Mouse (Mus musculus): Measurements from ENCODE around the gene Fndc3b.

The Fndc3b gene

GRCm38 (mm10) chr3:27377935-27378334 is 333.2 kb downstream of the Fndc3b start:
- DNase-seq = no peak

DNA sequence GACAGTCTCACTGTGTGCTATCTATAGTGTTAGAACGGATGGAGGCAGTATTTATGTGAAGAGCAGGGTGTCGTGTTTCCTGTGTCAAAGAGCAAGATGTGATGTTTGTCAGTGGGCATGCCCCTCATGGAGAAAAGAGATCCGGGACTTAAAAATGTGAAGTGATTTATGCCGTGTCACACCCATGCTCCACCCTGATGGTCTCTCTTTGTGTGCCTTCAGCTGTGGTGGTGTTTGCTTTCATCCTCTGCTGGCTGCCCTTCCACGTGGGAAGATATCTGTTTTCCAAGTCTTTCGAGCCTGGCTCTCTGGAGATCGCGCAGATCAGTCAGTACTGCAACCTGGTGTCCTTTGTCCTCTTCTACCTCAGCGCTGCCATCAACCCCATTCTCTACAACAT is 336.7 kb downstream of the Fndc3b start:
- no peak for DNase-seq

- DNase-seq = no peak
These were observed 339.1 kb downstream of the Fndc3b start for GRCm38 (mm10) chr3:27371725-27372650.

GRCm38 (mm10) chr3:27371276-27371621 is 339.9 kb downstream of the Fndc3b start, which contains the start of gene Ghsr:
Gene Ghsr, plus strand, starts transcription at chr3:27371351.
- no peak for DNase-seq

- DNase-seq = no peak
These were observed 340.4 kb downstream of the Fndc3b start for GRCm38 (mm10) chr3:27370582-27371275.

DNA sequence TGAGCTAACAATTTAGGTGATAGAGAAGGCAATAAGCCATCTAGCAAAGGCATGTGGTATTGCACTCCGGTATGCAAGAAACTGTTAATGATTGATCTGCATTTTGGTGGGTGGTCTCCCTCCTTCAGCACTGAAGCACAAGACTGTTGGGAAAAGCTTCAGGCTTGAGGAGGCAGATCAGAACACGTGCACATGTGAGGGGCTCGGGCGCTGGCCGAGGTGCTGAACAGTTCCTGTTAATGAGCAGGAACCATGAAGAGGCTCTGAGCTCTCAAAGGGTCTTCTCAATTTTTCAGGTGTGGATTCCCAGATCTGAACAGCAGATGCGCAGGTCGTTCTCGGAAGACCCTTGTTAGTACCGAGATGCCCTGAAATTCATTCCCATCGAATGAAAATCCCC is 341.0 kb downstream of the Fndc3b start:
- peak; percentile 65 for DNase-seq

Data from kidney, postnatal 14 days (tissue).